Mouse (Mus musculus): ENCODE measurements around the gene Apbb1. TPM values are rescaled to one million over a fixed set of nuclear protein-coding genes. Genes with fewer than 3 reads are reported as not detected.
A peak's percentile ranks its signal among the peaks of the same experiment; 100 is the strongest.

The Apbb1 gene
- total and polyA plus RNA-seq, 2 experiments from 2014 or later = 350 to 451 TPM

DNA sequence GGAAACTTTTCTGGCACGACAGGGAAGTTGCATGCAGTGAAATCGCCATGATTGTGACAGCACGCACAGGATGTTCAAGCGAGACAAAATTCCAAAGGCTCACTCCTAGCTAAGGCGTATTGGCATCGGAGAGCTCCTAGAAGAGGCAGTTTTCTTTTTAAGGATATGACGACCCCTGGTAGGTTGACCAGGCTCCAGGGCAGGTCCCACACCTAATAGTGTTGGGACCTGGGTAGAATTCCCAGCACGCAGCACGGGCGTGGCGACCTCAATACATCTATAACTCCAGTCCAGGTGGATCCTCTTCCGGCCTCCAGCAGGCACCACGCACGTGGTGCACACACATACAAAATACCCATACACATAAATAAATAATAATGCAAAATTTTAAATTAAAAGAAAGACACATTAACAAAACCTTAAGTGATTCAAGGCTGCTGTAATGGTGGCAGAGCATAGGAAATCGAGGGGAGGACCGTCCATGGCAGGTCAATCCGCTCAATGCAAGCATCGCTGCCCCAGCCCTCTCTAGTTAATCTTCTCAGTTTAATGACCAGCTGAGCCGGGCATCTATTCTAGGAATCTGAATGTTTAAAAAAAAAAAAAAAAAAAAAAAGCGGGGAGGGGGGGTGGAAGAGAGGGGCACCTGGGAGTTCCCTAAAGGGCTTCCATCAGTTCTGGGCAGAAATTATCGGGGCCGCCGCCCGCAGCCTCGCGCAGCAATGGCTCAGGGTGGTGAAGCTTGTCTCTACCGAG, 27.8 kb downstream of the Apbb1 start:
- Histone ChIP-seq H3K9me3 (ENCODE audit: low read length) (no peaks in the 10 kb centered on the region), H3K4me3 (ENCODE audit: low read depth, low read length) (peak overlapping the region; percentile 74), H3K27ac (ENCODE audit: low read depth, low read length) (peak overlapping the region; percentile 80; the same call in 1 of the 2 replicates), H3K27me3 (ENCODE audit: insufficient read depth, low read length) (no peaks in the 10 kb centered on the region), H3K36me3 (ENCODE audit: insufficient read depth) (peaks cover 15% of the 10 kb centered on the region), H3K9ac (peak overlapping the region; percentile 85), H3K4me1 (ENCODE audit: insufficient read depth) (peaks cover 9% of the 10 kb centered on the region; the same call in 1 of the 2 replicates), H3K4me2 (ENCODE audit: low read depth) (peak overlapping the region; percentile 80)
- peak; percentile 27 for DNase-seq
- WGBS = 27% methylated on average over 27 of the region's 27 CpGs
- no peak for TF ChIP-seq CTCF (IDR thresholded peaks at IDR 0.05; ENCODE audit: low read depth)
- peak; percentile 0; the same call in 1 of the 2 replicates for ATAC-seq

GRCm38 (mm10) chr7:105549035-105549434, 32.4 kb downstream of the Apbb1 start:
- DNase-seq = peak; percentile 78
- peak; percentile 74 for TF ChIP-seq CTCF (IDR thresholded peaks at IDR 0.05; ENCODE audit: low read depth)
- Histone ChIP-seq H3K4me3 (ENCODE audit: low read depth, low read length) (no peak overlapping the region), H3K27me3 (ENCODE audit: insufficient read depth, low read length) (no peaks in the 10 kb centered on the region), H3K4me2 (ENCODE audit: low read depth) (no peak overlapping the region), H3K9me3 (ENCODE audit: low read length) (no peaks in the 10 kb centered on the region), H3K36me3 (ENCODE audit: insufficient read depth) (no peaks in the 10 kb centered on the region), H3K27ac (ENCODE audit: low read depth, low read length) (no peak overlapping the region), H3K9ac (no peak overlapping the region), H3K4me1 (ENCODE audit: insufficient read depth) (no peaks in the 10 kb centered on the region)
- 37% methylated on average over 6 of the region's 6 CpGs for WGBS
- peak; percentile 65 for ATAC-seq

GRCm38 (mm10) chr7:105547970-105548369, 33.5 kb downstream of the Apbb1 start:
- 80% methylated on average over 7 of the region's 7 CpGs for WGBS
- Histone ChIP-seq H3K9ac (no peak overlapping the region), H3K9me3 (ENCODE audit: low read length) (no peaks in the 10 kb centered on the region), H3K27ac (ENCODE audit: low read depth, low read length) (no peak overlapping the region), H3K4me1 (ENCODE audit: insufficient read depth) (no peaks in the 10 kb centered on the region), H3K36me3 (ENCODE audit: insufficient read depth) (no peaks in the 10 kb centered on the region), H3K4me2 (ENCODE audit: low read depth) (no peak overlapping the region), H3K4me3 (ENCODE audit: low read depth, low read length) (no peak overlapping the region), H3K27me3 (ENCODE audit: insufficient read depth, low read length) (no peaks in the 10 kb centered on the region)
- ATAC-seq = no peak
- no peak for TF ChIP-seq CTCF (IDR thresholded peaks at IDR 0.05; ENCODE audit: low read depth)
- DNase-seq = no peak

GRCm38 (mm10) chr7:105545986-105546385, 35.5 kb downstream of the Apbb1 start:
- no peak for TF ChIP-seq CTCF (IDR thresholded peaks at IDR 0.05; ENCODE audit: low read depth)
- Histone ChIP-seq H3K4me1 (ENCODE audit: insufficient read depth) (no peaks in the 10 kb centered on the region), H3K9me3 (ENCODE audit: low read length) (no peaks in the 10 kb centered on the region), H3K9ac (no peak overlapping the region), H3K36me3 (ENCODE audit: insufficient read depth) (no peaks in the 10 kb centered on the region), H3K27ac (ENCODE audit: low read depth, low read length) (no peak overlapping the region), H3K27me3 (ENCODE audit: insufficient read depth, low read length) (no peaks in the 10 kb centered on the region), H3K4me2 (ENCODE audit: low read depth) (no peak overlapping the region), H3K4me3 (ENCODE audit: low read depth, low read length) (no peak overlapping the region)
- ATAC-seq (no peak), DNase-seq (no peak)
- 77% methylated on average over 8 of the region's 8 CpGs for WGBS

GRCm38 (mm10) chr7:105534162-105534561, 47.3 kb downstream of the Apbb1 start:
- DNase-seq (no peak), ATAC-seq (no peak)
- Histone ChIP-seq H3K4me2 (ENCODE audit: low read depth) (no peak overlapping the region), H3K4me3 (ENCODE audit: low read depth, low read length) (no peak overlapping the region), H3K9ac (no peak overlapping the region), H3K4me1 (ENCODE audit: insufficient read depth) (no peaks in the 10 kb centered on the region), H3K9me3 (ENCODE audit: low read length) (no peaks in the 10 kb centered on the region), H3K27ac (ENCODE audit: low read depth, low read length) (no peak overlapping the region), H3K36me3 (ENCODE audit: insufficient read depth) (no peaks in the 10 kb centered on the region), H3K27me3 (ENCODE audit: insufficient read depth, low read length) (no peaks in the 10 kb centered on the region)
- no peak for TF ChIP-seq CTCF (IDR thresholded peaks at IDR 0.05; ENCODE audit: low read depth)
- 74% methylated on average over 3 of the region's 3 CpGs for WGBS

DNA sequence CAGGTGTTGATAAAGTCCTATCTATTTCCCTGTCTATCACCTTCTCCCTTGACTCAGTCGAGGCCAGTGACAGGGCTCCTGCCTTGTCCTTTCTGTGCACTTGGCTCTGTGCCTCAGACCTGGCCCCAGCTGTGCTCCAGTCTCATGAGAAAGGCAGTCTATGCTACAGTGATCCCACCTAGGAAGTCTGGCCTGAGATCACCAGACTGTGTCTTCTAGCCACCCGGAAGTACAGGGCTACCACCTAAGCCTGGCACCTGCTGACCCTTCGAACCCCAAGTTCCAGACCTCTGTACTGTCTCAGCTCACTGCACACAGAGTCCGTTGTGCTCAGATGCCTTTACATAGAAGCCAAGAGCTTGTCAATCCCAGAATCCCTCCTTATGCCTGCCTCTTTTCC, 53.4 kb downstream of the Apbb1 start:
- no peaks in the 10 kb centered on the region for H3K4me1 ChIP-seq (ENCODE audit: insufficient read depth)
- H3K4me3 ChIP-seq (ENCODE audit: low read depth, low read length) = no peak overlapping the region
- H3K36me3 ChIP-seq (ENCODE audit: insufficient read depth) = no peaks in the 10 kb centered on the region
- DNase-seq (no peak), ATAC-seq (no peak)
- TF ChIP-seq CTCF (IDR thresholded peaks at IDR 0.05; ENCODE audit: low read depth) = no peak
- H3K4me2 ChIP-seq (ENCODE audit: low read depth) = no peak overlapping the region
- H3K27ac ChIP-seq (ENCODE audit: low read depth, low read length) = no peak overlapping the region
- H3K9me3 ChIP-seq (ENCODE audit: low read length) = no peaks in the 10 kb centered on the region
- H3K27me3 ChIP-seq (ENCODE audit: insufficient read depth, low read length) = no peaks in the 10 kb centered on the region
- H3K9ac ChIP-seq = no peak overlapping the region
- WGBS = 79% methylated on average over 4 of the region's 4 CpGs

GRCm38 (mm10) chr7:105527306-105527937, 54.0 kb downstream of the Apbb1 start:
- peak; percentile 36 for DNase-seq
- peak; percentile 77 for TF ChIP-seq CTCF (IDR thresholded peaks at IDR 0.05; ENCODE audit: low read depth)
- Histone ChIP-seq H3K4me2 (ENCODE audit: low read depth) (no peak overlapping the region), H3K36me3 (ENCODE audit: insufficient read depth) (no peaks in the 10 kb centered on the region), H3K27me3 (ENCODE audit: insufficient read depth, low read length) (no peaks in the 10 kb centered on the region), H3K9me3 (ENCODE audit: low read length) (no peaks in the 10 kb centered on the region), H3K9ac (no peak overlapping the region), H3K27ac (ENCODE audit: low read depth, low read length) (no peak overlapping the region), H3K4me1 (ENCODE audit: insufficient read depth) (no peaks in the 10 kb centered on the region), H3K4me3 (ENCODE audit: low read depth, low read length) (no peak overlapping the region)
- ATAC-seq = peak; percentile 66
- WGBS = 45% methylated on average over 1 of the region's 1 CpGs

Measured in forebrain, postnatal 0 days (tissue).